Mouse (Mus musculus): ENCODE results near the gene Gm15023.
"Not testable (repeated sequence)": the region's sequence is repeated elsewhere in the genome, so short reads cannot be mapped to it uniquely, and the experiment has no call there.

Gene Gm15023

DNA sequence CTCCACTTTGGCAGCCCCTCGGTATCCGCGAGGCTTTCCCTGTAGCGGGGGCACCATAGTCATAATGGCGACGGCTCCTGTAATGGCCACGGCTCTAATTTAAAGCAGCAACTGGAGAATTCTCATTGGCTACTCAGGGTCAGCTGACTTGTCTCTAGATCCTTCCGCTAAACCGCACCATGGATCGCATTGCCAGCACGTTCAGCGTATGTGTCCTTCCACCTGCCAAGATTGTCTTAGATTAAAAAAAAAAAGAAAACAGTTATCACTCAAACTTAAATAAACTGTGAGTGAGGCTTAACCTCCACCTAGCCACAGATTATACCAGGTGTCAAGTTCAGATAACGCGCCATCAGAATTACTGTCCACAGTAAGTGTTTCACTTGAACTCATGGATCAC is at the start of gene Gm15023:
Gene Gm15023 (minus strand): TSS at position 101 of the 400 bp plus-strand sequence.
- not testable (repeated sequence) for DNase-seq (ENCODE audit: low spot score in 2 of 2)

GRCm38 (mm10) chrX:135210436-135211221 is 33.2 kb upstream of the Gm15023 start, which contains the start of gene Tceal6:
Gene Tceal6 (minus strand): TSS chrX:135210687.
- DNase-seq (ENCODE audit: low spot score in 2 of 2): peak; percentile 17 to 34

GRCm38 (mm10) chrX:135209773-135210435 is 32.5 kb upstream of the Gm15023 start:
- peak in 1 of 2 experiments; percentile 3 for DNase-seq (ENCODE audit: low spot score in 2 of 2)

DNA sequence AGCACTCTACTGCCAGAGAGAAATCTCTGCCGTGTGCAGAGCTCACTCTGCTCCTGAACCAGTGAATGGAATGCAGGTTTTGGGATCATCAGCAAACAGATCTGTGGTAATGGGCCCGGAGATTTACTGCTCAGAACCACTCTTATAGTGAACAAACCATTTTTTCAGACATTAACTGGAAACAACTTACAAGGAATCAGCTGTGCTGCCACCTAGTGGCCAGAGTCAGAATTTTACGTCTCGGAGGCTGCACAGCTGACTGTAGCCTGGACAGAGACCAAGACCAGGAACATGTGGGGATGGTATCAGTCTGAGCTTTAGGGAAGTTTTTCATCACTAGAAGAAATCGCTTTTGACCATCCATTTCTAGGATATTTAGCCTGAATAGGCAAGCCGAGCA is 12.5 kb upstream of the Gm15023 start:
- not testable (repeated sequence) for DNase-seq (ENCODE audit: low spot score in 2 of 2)

GRCm38 (mm10) chrX:135188661-135189060 is 11.2 kb upstream of the Gm15023 start:
- DNase-seq (ENCODE audit: low spot score in 2 of 2): not testable (repeated sequence)

Data from right cerebral cortex, postnatal 36 days (tissue).